Mouse (Mus musculus) spleen, adult 2 months (tissue): Measurements from ENCODE around the gene Lrrc8d. TPM values are rescaled to one million over a fixed set of nuclear protein-coding genes. Genes with fewer than 3 reads are reported as not detected.

Experiments
- DNase-seq, 2 experiments: peaks; one replicate each; pipeline versions ENCODE4 v3.0.0 to v3.0.0-alpha.2; 2012 to 2021; ENCODE audit warnings: low spot score in 2 of 2, low read depth in 1 of 2
- H3K27ac ChIP-seq: fragments of 200-500 bp; 2 replicates; pipeline ENCODE4 v1.5.1; 2012; ENCODE audit warnings: low read length, inconsistent platforms; ENCODE audit not compliant: insufficient read depth
- H3K27me3 ChIP-seq: fragments of 200-500 bp; 2 replicates; pipeline ENCODE4 v1.6.1; 2012; ENCODE audit warnings: mild to moderate bottlenecking, moderate library complexity, low read length, inconsistent platforms; ENCODE audit not compliant: control insufficient read depth, insufficient read depth
- H3K36me3 ChIP-seq: fragments of 200-500 bp; 2 replicates; pipeline ENCODE4 v1.6.1; 2012; ENCODE audit warnings: mild to moderate bottlenecking, low read length, inconsistent platforms; ENCODE audit not compliant: control insufficient read depth, insufficient read depth
- H3K4me1 ChIP-seq: fragments of 200-500 bp; 2 replicates; pipeline ENCODE4 v1.6.1; 2011; ENCODE audit warnings: inconsistent platforms; ENCODE audit not compliant: control insufficient read depth, insufficient read depth, insufficient read length
- H3K4me3 ChIP-seq: fragments of 200-500 bp; 2 replicates; pipeline ENCODE4 v1.5.1; 2011; ENCODE audit warnings: mild to moderate bottlenecking, inconsistent platforms; ENCODE audit not compliant: insufficient read depth, insufficient read length; ENCODE audit errors: extremely low read depth
- CTCF ChIP-seq: fragments of 200-500 bp; IDR thresholded peaks from 2 replicates; pipeline ENCODE4 v1.5.1; 2011; ENCODE audit warnings: mild to moderate bottlenecking, inconsistent platforms; ENCODE audit not compliant: insufficient read depth, insufficient read length, insufficient replicate concordance; ENCODE audit errors: extremely low read depth
- POLR2A ChIP-seq: fragments of 200-500 bp; IDR thresholded peaks from 2 replicates; pipeline ENCODE4 v1.6.1; 2011; ENCODE audit warnings: low read depth, low read length, inconsistent platforms
- WGBS: fragments of 180-500 bp; shearing (Covaris S2); methylation state at CpG from one replicate; pipeline ENCODE4 v1.1.7; 2018; 5-methylcytosine and 5-hydroxymethylcytosine counted together
- polyA plus RNA-seq: library from polyadenylated mRNA; depleted of rRNA; stranded (reverse); fragments of >200 nt; gene quantifications from 2 replicates; pipeline ENCODE4 v1.2.3, GENCODE M21; 2012

Gene Lrrc8d
- polyA plus RNA-seq, 1 experiment = 5.2 TPM

- peak overlapping the region; percentile 64 for H3K27ac ChIP-seq
- no peaks in the 10 kb centered on the region; the same call in 1 of the 2 replicates for H3K4me1 ChIP-seq
- WGBS = 29% methylated on average over 5 of the region's 5 CpGs
- DNase-seq = peak; percentile 56 to 63
- TF ChIP-seq CTCF = no peak
- TF ChIP-seq POLR2A = no peak
- H3K4me3 ChIP-seq = no peak overlapping the region
- no peaks in the 10 kb centered on the region for H3K36me3 ChIP-seq
- no peaks in the 10 kb centered on the region for H3K27me3 ChIP-seq
Observed at GRCm38 (mm10) chr5:105661894-105662293, 37.9 kb upstream of the Lrrc8d start.

- Histone ChIP-seq H3K27ac (no peak overlapping the region), H3K4me1 (no peaks in the 10 kb centered on the region), H3K4me3 (no peak overlapping the region), H3K36me3 (no peaks in the 10 kb centered on the region), H3K27me3 (no peaks in the 10 kb centered on the region)
- DNase-seq = no peak
- 92% methylated on average over 5 of the region's 5 CpGs for WGBS
- no peak for TF ChIP-seq CTCF
- no peak for TF ChIP-seq POLR2A
Observed at GRCm38 (mm10) chr5:105666930-105667329, 32.8 kb upstream of the Lrrc8d start.

- H3K4me1 ChIP-seq = no peaks in the 10 kb centered on the region
- H3K36me3 ChIP-seq = no peaks in the 10 kb centered on the region
- H3K27ac ChIP-seq = no peak overlapping the region
- no peaks in the 10 kb centered on the region for H3K27me3 ChIP-seq
- no peak overlapping the region for H3K4me3 ChIP-seq
- 91% methylated on average over 6 of the region's 6 CpGs for WGBS
- no peak for TF ChIP-seq CTCF
- DNase-seq = no peak
Observed at GRCm38 (mm10) chr5:105667411-105667810, 32.4 kb upstream of the Lrrc8d start.

- Histone ChIP-seq H3K27me3 (no peaks in the 10 kb centered on the region), H3K27ac (no peak overlapping the region), H3K4me1 (no peaks in the 10 kb centered on the region), H3K4me3 (no peak overlapping the region), H3K36me3 (no peaks in the 10 kb centered on the region)
- TF ChIP-seq CTCF (no peak), POLR2A (no peak)
- DNase-seq = no peak
- WGBS = 88% methylated on average over 2 of the region's 2 CpGs
Observed at GRCm38 (mm10) chr5:105669086-105669485, 30.7 kb upstream of the Lrrc8d start.

- Histone ChIP-seq H3K36me3 (no peaks in the 10 kb centered on the region), H3K27ac (no peak overlapping the region), H3K4me1 (no peaks in the 10 kb centered on the region), H3K27me3 (no peaks in the 10 kb centered on the region), H3K4me3 (no peak overlapping the region)
- no peak for DNase-seq
- WGBS = 73% methylated on average over 10 of the region's 10 CpGs
- TF ChIP-seq CTCF = no peak
- no peak for TF ChIP-seq POLR2A
Observed at GRCm38 (mm10) chr5:105669508-105670353, 30.0 kb upstream of the Lrrc8d start.

- no peaks in the 10 kb centered on the region for H3K36me3 ChIP-seq
- peaks cover 6% of the 10 kb centered on the region; the same call in 1 of the 2 replicates for H3K4me1 ChIP-seq
- no peaks in the 10 kb centered on the region for H3K27me3 ChIP-seq
- WGBS = 90% methylated on average over 4 of the region's 4 CpGs
- H3K27ac ChIP-seq = no peak overlapping the region
- TF ChIP-seq CTCF (no peak), POLR2A (no peak)
- no peak for DNase-seq
- H3K4me3 ChIP-seq = no peak overlapping the region
Observed at GRCm38 (mm10) chr5:105672332-105672731, 27.4 kb upstream of the Lrrc8d start.

- Histone ChIP-seq H3K27me3 (no peaks in the 10 kb centered on the region), H3K4me3 (no peak overlapping the region), H3K27ac (no peak overlapping the region), H3K4me1 (peaks cover 14% of the 10 kb centered on the region; the same call in 1 of the 2 replicates), H3K36me3 (no peaks in the 10 kb centered on the region)
- 70% methylated on average over 4 of the region's 4 CpGs for WGBS
- TF ChIP-seq CTCF (no peak), POLR2A (no peak)
- no peak for DNase-seq
Observed at GRCm38 (mm10) chr5:105675511-105675910, 24.3 kb upstream of the Lrrc8d start.
